Mouse (Mus musculus) forebrain, embryonic 11.5 days (tissue): ENCODE results near the gene Sept9. TPM values are rescaled to one million over a fixed set of nuclear protein-coding genes. Genes with fewer than 3 reads are reported as not detected.

Source experiments
- ATAC-seq: fragments of 200-750 bp; cut with Nextera tagmentation; replicated peaks from 2 replicates; pipeline ENCODE4 v1.8.0; 2017; ENCODE audit warnings: moderate TSS enrichment; ENCODE audit not compliant: low FRiP score
- DNase-seq: peaks from one replicate; pipeline ENCODE4 v3.0.0-alpha.2; 2017; ENCODE audit warnings: low spot score
- H3K27ac ChIP-seq: fragments of 300-500 bp; sonication (generic); 2 replicates; pipeline ENCODE4 v1.5.1; 2014; ENCODE audit warnings: low read depth, low read length
- H3K27me3 ChIP-seq: fragments of 300-500 bp; sonication (generic); 2 replicates; pipeline ENCODE4 v1.6.1; 2014; ENCODE audit warnings: mild to moderate bottlenecking, low read length, mixed read lengths; ENCODE audit not compliant: control insufficient read depth, insufficient read depth
- H3K36me3 ChIP-seq: fragments of 300-500 bp; sonication (generic); 2 replicates; pipeline ENCODE4 v1.6.1; 2014; ENCODE audit warnings: mild to moderate bottlenecking, low read length, moderate library complexity, mixed read lengths; ENCODE audit not compliant: control insufficient read depth, insufficient read depth
- H3K4me1 ChIP-seq: fragments of 300-500 bp; sonication (generic); replicated peaks from 2 replicates; pipeline ENCODE4 v1.6.1; 2014; ENCODE audit warnings: low read length, mixed read lengths; ENCODE audit not compliant: control insufficient read depth, insufficient read depth
- H3K4me2 ChIP-seq: fragments of 300-500 bp; sonication (generic); 2 replicates; pipeline ENCODE4 v1.6.1; 2014; ENCODE audit warnings: low read depth, mild to moderate bottlenecking, low read length, moderate library complexity, mixed read lengths; ENCODE audit not compliant: severe bottlenecking
- H3K4me3 ChIP-seq: fragments of 300-500 bp; sonication (generic); 2 replicates; pipeline ENCODE4 v1.5.1; 2014; ENCODE audit warnings: low read depth, low read length
- H3K9ac ChIP-seq: fragments of 300-500 bp; sonication (generic); 2 replicates; pipeline ENCODE4 v1.6.1; 2014; ENCODE audit warnings: low read length
- H3K9me3 ChIP-seq: fragments of 300-500 bp; sonication (generic); 2 replicates; pipeline ENCODE4 v1.6.1; 2016; ENCODE audit warnings: low read length, mixed read lengths; ENCODE audit not compliant: control insufficient read depth
- WGBS: fragments of 180-500 bp; shearing (Covaris S2); extraction: QIAGEN DNeasy Blood & Tissue Kit; methylation state at CpG from one replicate; pipeline ENCODE4 v1.1.7; 2014; 5-methylcytosine and 5-hydroxymethylcytosine counted together
- polyA plus RNA-seq: library from polyadenylated mRNA; unstranded; fragments of >200 nt; fragmentation: Nextera tagmentation; extraction: Ambion mirVana; gene quantifications from 2 replicates; pipeline ENCODE4 v1.2.1, GENCODE M21; 2014

The Sept9 gene
- polyA plus RNA-seq, 1 experiment from 2014 or later, result 172 TPM

DNA sequence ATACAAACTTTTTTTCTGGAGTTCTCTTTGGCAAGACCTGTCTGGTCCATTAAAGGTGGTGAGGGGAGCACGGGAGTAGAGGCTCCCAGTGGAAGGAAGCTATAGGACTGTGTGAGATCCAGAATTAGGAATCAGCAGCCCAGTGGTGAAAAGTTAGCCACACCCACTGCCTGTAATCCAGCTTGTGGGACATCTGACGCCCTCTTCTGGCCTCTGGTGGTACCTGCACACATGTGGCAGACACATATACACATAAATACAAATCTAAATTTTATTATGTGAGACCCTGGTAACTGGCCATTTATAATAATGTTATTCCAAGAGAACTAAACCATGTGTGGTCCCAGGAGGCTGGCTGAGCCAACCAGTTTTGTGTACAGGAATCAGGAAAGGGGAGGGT is 162.8 kb downstream of the Sept9 start:
- Histone ChIP-seq H3K4me1 (no peaks in the 10 kb centered on the region), H3K27ac (no peak overlapping the region), H3K9me3 (no peaks in the 10 kb centered on the region), H3K27me3 (no peaks in the 10 kb centered on the region), H3K9ac (no peak overlapping the region), H3K4me2 (no peak overlapping the region), H3K4me3 (no peak overlapping the region), H3K36me3 (peaks cover 12% of the 10 kb centered on the region; the same call in 1 of the 2 replicates)
- WGBS, result 83% methylated on average over 2 of the region's 2 CpGs
- DNase-seq, result no peak
- ATAC-seq, result no peak

DNA sequence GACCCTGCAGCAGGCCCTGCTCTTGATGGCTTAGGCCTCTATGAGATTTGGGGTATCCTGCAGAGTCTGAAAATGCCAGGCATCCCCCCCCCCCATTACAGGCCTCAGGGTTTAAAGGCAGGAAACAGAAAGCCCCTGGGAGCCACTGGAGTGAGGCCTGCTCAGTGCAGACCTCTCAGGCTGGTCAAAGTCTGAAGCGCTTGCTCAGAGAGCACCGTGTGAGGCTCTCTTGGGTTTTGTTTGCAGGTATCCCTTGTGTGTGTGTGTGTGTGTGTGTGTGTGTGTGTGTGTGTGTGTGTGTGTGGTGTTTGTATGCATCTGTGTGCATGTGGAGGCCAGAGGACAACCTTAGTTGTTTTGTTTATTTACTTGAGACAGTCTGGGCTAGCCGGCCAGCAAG is 164.5 kb downstream of the Sept9 start:
- Histone ChIP-seq H3K4me1 (no peaks in the 10 kb centered on the region), H3K4me3 (no peak overlapping the region), H3K9ac (no peak overlapping the region), H3K4me2 (no peak overlapping the region), H3K9me3 (no peaks in the 10 kb centered on the region), H3K36me3 (peaks cover 12% of the 10 kb centered on the region; the same call in 1 of the 2 replicates), H3K27ac (no peak overlapping the region), H3K27me3 (no peaks in the 10 kb centered on the region)
- DNase-seq (no peak), ATAC-seq (no peak)
- 73% methylated on average over 3 of the region's 3 CpGs for WGBS

DNA sequence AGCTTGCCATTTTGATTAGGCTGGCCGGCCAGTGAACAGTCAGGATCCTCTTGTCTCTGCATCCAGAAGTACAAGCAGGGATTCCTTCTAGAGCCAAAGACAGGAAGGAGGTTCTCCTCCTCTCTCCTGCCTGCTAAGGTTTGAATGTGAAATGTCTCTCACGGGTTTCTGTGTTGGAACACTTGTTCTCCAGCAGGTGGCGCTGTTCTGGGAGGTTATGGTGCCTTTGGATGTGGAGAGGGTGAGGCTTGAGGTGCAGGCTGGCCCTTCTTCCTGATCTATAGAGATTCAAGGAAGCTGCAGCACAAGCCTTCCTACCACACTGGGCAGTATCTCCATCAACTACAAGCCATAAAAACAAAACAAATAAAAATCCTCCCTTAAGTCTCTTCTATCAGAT is 167.0 kb downstream of the Sept9 start:
- no peak overlapping the region for H3K27ac ChIP-seq
- H3K9ac ChIP-seq, result no peak overlapping the region
- H3K4me2 ChIP-seq, result no peak overlapping the region
- 15% methylated on average over 3 of the region's 3 CpGs for WGBS
- DNase-seq, result peak; percentile 70
- H3K27me3 ChIP-seq, result no peaks in the 10 kb centered on the region
- ATAC-seq, result no peak
- H3K4me3 ChIP-seq, result no peak overlapping the region
- H3K36me3 ChIP-seq, result peaks cover 9% of the 10 kb centered on the region; the same call in 1 of the 2 replicates
- H3K9me3 ChIP-seq, result no peaks in the 10 kb centered on the region
- no peaks in the 10 kb centered on the region for H3K4me1 ChIP-seq

- Histone ChIP-seq H3K4me1 (no peaks in the 10 kb centered on the region), H3K9me3 (no peaks in the 10 kb centered on the region), H3K4me2 (no peak overlapping the region), H3K27me3 (no peaks in the 10 kb centered on the region), H3K4me3 (no peak overlapping the region), H3K9ac (no peak overlapping the region), H3K36me3 (peaks cover 4% of the 10 kb centered on the region; the same call in 1 of the 2 replicates), H3K27ac (no peak overlapping the region)
- ATAC-seq (no peak), DNase-seq (no peak)
- WGBS, result 85% methylated on average over 7 of the region's 7 CpGs
These were observed 167.4 kb downstream of the Sept9 start for GRCm38 (mm10) chr11:117366861-117367357.

GRCm38 (mm10) chr11:117367937-117368336 is 168.5 kb downstream of the Sept9 start:
- Histone ChIP-seq H3K9ac (no peak overlapping the region), H3K4me2 (no peak overlapping the region), H3K27ac (no peak overlapping the region), H3K4me1 (peaks cover 2% of the 10 kb centered on the region; the same call in 1 of the 2 replicates), H3K27me3 (no peaks in the 10 kb centered on the region), H3K9me3 (no peaks in the 10 kb centered on the region), H3K4me3 (no peak overlapping the region), H3K36me3 (peaks cover 1% of the 10 kb centered on the region; the same call in 1 of the 2 replicates)
- 92% methylated on average over 6 of the region's 6 CpGs for WGBS
- DNase-seq (no peak), ATAC-seq (no peak)

- Histone ChIP-seq H3K36me3 (no peaks in the 10 kb centered on the region), H3K27ac (no peak overlapping the region), H3K9me3 (no peaks in the 10 kb centered on the region), H3K4me3 (no peak overlapping the region), H3K4me1 (peaks cover 2% of the 10 kb centered on the region; the same call in 1 of the 2 replicates), H3K4me2 (no peak overlapping the region), H3K9ac (no peak overlapping the region), H3K27me3 (no peaks in the 10 kb centered on the region)
- WGBS, result 78% methylated on average over 5 of the region's 5 CpGs
- ATAC-seq (no peak), DNase-seq (no peak)
These were observed 169.9 kb downstream of the Sept9 start for GRCm38 (mm10) chr11:117369347-117369746.

DNA sequence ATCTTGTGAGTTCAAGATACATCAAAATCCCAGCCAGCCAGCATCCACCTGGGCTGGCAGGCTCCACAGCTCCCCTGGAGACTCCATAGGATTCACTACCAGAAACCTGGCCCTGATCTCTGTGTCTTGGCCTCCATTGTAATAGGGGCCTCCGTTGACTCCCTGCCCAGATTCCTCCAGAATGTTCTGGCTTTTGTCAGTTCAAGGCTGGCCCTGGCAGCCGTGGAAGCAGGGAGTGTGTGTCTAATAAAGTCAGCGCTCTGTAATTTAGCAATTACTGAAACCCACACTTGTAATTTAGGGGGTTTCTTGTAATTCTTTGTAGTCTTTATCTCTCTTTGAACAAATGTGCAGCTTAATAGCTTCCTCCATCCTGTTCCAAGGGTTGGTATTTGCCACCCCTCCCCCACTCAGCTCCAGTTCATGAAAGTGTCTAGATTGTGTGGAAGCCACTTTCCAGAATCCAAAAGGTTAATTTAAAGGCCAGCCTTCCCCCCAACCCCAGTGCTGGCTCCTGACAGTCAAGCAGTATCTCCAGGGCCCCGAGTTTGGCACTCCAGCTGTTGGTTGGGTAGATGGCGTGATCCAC is 170.9 kb downstream of the Sept9 start:
- H3K4me2 ChIP-seq, result no peak overlapping the region

GRCm38 (mm10) chr11:117372537-117372936 is 173.1 kb downstream of the Sept9 start:
- Histone ChIP-seq H3K27me3 (no peaks in the 10 kb centered on the region), H3K27ac (no peak overlapping the region), H3K9me3 (no peaks in the 10 kb centered on the region), H3K36me3 (no peaks in the 10 kb centered on the region), H3K4me2 (no peak overlapping the region), H3K4me1 (peaks cover 2% of the 10 kb centered on the region; the same call in 1 of the 2 replicates), H3K9ac (no peak overlapping the region), H3K4me3 (no peak overlapping the region)
- ATAC-seq (no peak), DNase-seq (no peak)
- WGBS, result 91% methylated on average over 10 of the region's 10 CpGs

More for the DNA sequence above, 170.9 kb downstream of the Sept9 start:
- H3K9ac ChIP-seq, result no peak overlapping the region
- no peak for DNase-seq
- no peaks in the 10 kb centered on the region for H3K9me3 ChIP-seq
- ATAC-seq, result no peak
- H3K27me3 ChIP-seq, result no peaks in the 10 kb centered on the region
- no peaks in the 10 kb centered on the region for H3K36me3 ChIP-seq
- H3K4me1 ChIP-seq, result peaks cover 2% of the 10 kb centered on the region; the same call in 1 of the 2 replicates
- 73% methylated on average over 5 of the region's 5 CpGs for WGBS
- no peak overlapping the region for H3K4me3 ChIP-seq
- H3K27ac ChIP-seq, result no peak overlapping the region

- no peak overlapping the region for H3K4me2 ChIP-seq
- H3K4me1 ChIP-seq, result peaks cover 2% of the 10 kb centered on the region; the same call in 1 of the 2 replicates
- no peaks in the 10 kb centered on the region for H3K9me3 ChIP-seq
- no peak overlapping the region for H3K9ac ChIP-seq
- no peak overlapping the region for H3K4me3 ChIP-seq
- 79% methylated on average over 20 of the region's 20 CpGs for WGBS
- 0 out of 2 replicates have a peak overlapping the region, but pooled peaks have one; percentile 12 for H3K27ac ChIP-seq
- H3K36me3 ChIP-seq, result no peaks in the 10 kb centered on the region
- no peaks in the 10 kb centered on the region for H3K27me3 ChIP-seq
- no peak for DNase-seq
- ATAC-seq, result no peak
These were observed 173.7 kb downstream of the Sept9 start for GRCm38 (mm10) chr11:117373195-117373594.
